Mouse (Mus musculus): ENCODE measurements at regions not wholly inside any gene's neighbourhood (a gene's known extent, or its start where the extent isn't known, plus 50 kb on each side); places are given as distances from the start of the nearest gene placed in this dataset.
A peak's percentile ranks its signal among the peaks of the same experiment; 100 is the strongest.
"Not testable (repeated sequence)": the region's sequence is repeated elsewhere in the genome, so short reads cannot be mapped to it uniquely, and the experiment has no call there.

DNA sequence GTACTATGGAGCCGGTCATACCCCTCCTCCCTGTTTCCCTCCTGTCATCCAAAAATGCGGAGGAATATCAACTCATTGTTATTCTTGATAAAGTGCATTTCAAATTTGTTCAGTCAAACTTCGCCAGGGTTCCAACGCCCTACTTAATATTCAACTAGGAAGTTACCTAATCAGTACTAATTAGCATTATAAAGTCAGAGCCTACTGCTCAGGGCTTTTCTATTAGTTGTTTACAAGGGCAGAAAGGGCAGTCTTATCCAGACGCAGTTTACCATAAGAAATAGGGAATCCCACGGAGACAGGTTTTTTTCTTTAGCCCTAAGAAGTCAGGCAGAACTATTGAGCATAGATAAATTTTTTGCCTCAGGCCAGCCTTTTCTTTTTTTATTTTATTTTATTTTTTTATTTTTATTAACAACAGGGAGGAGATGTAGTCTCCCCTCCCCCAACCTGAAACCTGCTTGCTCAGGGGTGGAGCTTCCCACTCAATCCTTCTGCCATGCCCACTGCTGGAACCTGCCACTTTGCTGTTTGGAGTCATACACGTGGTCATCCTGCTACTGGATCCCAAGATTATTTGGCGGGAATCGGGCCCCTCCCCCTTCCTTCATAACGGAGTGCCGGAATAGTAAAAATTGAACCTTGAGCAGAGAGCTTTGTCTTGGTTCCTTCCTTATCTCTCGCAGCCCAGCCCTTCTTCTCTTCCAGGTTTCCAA, 632.9 kb downstream of the Cypt12 start:
- H3K9me3 ChIP-seq (replicated peaks); H3K4me1 ChIP-seq; DNase-seq (ENCODE audit: low spot score); H3K27me3 ChIP-seq (ENCODE audit: low read depth, poor library complexity, severe bottlenecking); H3K4me3 ChIP-seq; H3K36me3 ChIP-seq; H3K27ac ChIP-seq (replicated peaks): not testable (repeated sequence)
- WGBS, result 60% methylated on average over 12 of the region's 12 CpGs

- Histone ChIP-seq H3K9me3 (replicated peaks) (no peaks in the 10 kb centered on the region), H3K36me3 (no peaks in the 10 kb centered on the region), H3K4me1 (peaks cover 31% of the 10 kb centered on the region), H3K27me3 (ENCODE audit: low read depth, poor library complexity, severe bottlenecking) (no peaks in the 10 kb centered on the region; the same call in 1 of the 2 replicates), H3K27ac (replicated peaks) (no peak overlapping the region), H3K4me3 (no peak overlapping the region)
- no peak for DNase-seq (ENCODE audit: low spot score)
- WGBS, result 18% methylated on average over 7 of the region's 7 CpGs
These were observed 672.4 kb downstream of the Cypt12 start for GRCm38 (mm10) chr3:18620608-18621007.

DNA sequence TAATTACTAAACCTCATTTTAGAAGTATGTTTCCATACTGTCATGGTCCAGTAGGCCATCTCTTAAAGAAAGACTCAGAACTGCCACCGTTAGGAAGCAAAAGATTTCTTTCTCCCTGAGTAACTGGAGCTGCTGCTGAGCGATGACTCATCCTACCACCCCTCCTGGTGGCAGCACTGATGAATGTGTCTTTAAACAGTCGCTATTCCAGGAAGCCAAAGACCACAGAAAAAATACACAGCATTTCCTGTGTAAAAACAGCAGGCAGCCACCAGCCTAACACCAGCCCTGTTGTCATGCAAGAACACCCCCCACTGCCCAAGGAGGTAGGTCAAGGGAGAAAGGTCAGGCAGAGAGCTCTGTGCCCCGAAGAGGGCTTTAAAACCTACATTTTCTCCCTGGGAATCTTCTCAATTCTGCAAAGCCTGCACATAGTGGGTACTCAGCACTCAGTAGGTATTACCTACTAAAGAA, 675.7 kb downstream of the Cypt12 start:
- no peaks in the 10 kb centered on the region for H3K9me3 ChIP-seq (replicated peaks)
- H3K4me1 ChIP-seq, result peaks cover 47% of the 10 kb centered on the region
- peak; percentile 50 for DNase-seq (ENCODE audit: low spot score)
- H3K27me3 ChIP-seq (ENCODE audit: low read depth, poor library complexity, severe bottlenecking), result peaks cover 19% of the 10 kb centered on the region
- WGBS, result 1% methylated on average over 4 of the region's 4 CpGs
- H3K4me3 ChIP-seq, result peak overlapping the region; percentile 54; the same call in 1 of the 2 replicates
- peak overlapping the region; percentile 46; the same call in 1 of the 2 replicates for H3K27ac ChIP-seq (replicated peaks)
- no peaks in the 10 kb centered on the region for H3K36me3 ChIP-seq

DNA sequence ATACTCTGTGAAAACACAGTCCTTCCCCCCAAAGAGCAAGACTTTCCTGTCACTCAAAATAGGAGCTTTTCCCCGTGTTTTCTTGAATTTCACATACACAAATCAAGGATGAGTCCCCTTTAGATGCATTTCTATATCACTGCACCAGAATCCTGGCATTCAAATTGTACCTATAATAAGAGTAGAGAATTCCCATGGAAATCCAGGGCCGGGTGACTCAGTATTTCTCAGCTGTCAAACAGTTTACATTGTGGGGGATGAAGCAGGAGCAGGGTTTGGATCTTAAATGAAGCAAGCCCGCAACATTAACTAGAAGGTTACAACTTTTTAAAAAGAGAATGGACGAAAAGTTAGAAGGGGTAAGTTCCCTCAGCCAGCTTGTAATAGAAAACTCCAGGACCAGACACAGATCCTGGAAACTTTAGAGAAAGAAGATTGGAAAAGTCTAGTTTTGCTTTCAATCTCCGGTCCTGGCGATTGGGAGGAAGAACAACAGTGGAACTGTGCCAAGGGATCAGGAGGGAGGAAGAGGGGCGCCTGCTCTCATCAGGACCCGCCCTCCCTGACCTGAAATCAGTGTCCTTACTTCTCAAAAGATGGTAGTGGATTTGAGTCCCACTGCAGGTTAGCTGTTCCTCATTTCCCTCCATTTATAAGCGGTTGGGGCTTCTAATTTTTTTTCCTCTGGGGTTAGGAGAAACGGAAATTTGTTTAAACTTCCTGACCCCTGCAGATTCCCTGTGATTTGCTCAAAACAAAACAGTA, 676.4 kb downstream of the Cypt12 start:
- peak overlapping the region; percentile 76 for H3K27ac ChIP-seq (replicated peaks)
- 4% methylated on average over 10 of the region's 10 CpGs for WGBS
- H3K4me3 ChIP-seq, result peak overlapping the region; percentile 54
- H3K9me3 ChIP-seq (replicated peaks), result no peaks in the 10 kb centered on the region
- peaks cover 47% of the 10 kb centered on the region for H3K4me1 ChIP-seq
- peaks cover 19% of the 10 kb centered on the region for H3K27me3 ChIP-seq (ENCODE audit: low read depth, poor library complexity, severe bottlenecking)
- DNase-seq (ENCODE audit: low spot score), result peak; percentile 36
- H3K36me3 ChIP-seq, result no peaks in the 10 kb centered on the region

GRCm38 (mm10) chr3:18625395-18626328, 677.5 kb downstream of the Cypt12 start:
- Histone ChIP-seq H3K9me3 (replicated peaks) (no peaks in the 10 kb centered on the region), H3K4me3 (peak overlapping the region; percentile 54), H3K27ac (replicated peaks) (peak overlapping the region; percentile 76), H3K36me3 (no peaks in the 10 kb centered on the region), H3K27me3 (ENCODE audit: low read depth, poor library complexity, severe bottlenecking) (peaks cover 19% of the 10 kb centered on the region), H3K4me1 (peaks cover 44% of the 10 kb centered on the region)
- DNase-seq (ENCODE audit: low spot score), result peak; percentile 64
- WGBS, result 1% methylated on average over 32 of the region's 32 CpGs

DNA sequence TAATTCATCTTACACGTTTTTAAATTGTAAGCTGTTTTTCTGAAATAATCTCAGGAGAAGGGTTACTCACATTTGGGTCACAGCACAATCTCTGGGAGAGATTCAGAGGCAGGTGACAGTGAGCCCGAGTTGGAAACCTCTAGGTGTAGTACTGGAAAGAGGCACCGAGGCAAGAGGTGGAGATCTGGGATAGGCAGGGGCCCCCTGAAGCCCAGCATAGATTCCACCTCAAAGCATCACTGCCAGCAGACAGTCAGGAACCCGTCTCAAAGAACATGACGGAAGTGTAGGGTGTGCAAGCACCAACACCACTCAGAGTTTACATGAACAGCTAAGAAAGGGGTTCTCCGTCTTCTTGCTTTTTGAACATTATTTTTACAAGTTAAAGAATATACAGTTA, 678.2 kb downstream of the Cypt12 start:
- 37% methylated on average over 6 of the region's 6 CpGs for WGBS
- no peak for DNase-seq (ENCODE audit: low spot score)
- peak overlapping the region; percentile 76; the same call in 1 of the 2 replicates for H3K27ac ChIP-seq (replicated peaks)

DNA sequence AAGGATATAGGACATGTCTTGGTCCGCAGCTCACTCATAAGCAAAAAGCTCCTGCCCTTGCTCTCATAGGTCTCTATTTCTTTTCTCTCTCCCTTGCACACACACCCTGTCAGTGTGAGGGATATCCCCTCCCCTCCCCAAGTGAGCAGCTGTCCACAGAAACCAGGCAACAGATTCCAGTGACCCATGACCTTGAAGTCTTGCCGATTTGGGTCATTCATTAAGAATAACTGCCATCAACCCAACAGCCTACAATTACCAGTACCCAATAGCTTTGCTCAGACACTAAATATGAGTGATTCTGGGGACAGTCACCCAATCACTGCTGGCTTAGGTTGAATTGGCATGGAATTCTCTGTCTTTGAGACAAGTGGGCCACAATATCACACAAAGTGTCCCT, 678.6 kb downstream of the Cypt12 start:
- 59% methylated on average over 2 of the region's 2 CpGs for WGBS
- Histone ChIP-seq H3K9me3 (replicated peaks) (no peaks in the 10 kb centered on the region), H3K27ac (replicated peaks) (no peak overlapping the region), H3K27me3 (ENCODE audit: low read depth, poor library complexity, severe bottlenecking) (peaks cover 19% of the 10 kb centered on the region), H3K36me3 (no peaks in the 10 kb centered on the region), H3K4me3 (no peak overlapping the region), H3K4me1 (peaks cover 40% of the 10 kb centered on the region)
- DNase-seq (ENCODE audit: low spot score), result no peak

More for the DNA sequence above, 678.2 kb downstream of the Cypt12 start:
- Histone ChIP-seq H3K4me3 (peak overlapping the region; percentile 54; the same call in 1 of the 2 replicates), H3K36me3 (no peaks in the 10 kb centered on the region), H3K4me1 (peaks cover 40% of the 10 kb centered on the region), H3K9me3 (replicated peaks) (no peaks in the 10 kb centered on the region), H3K27me3 (ENCODE audit: low read depth, poor library complexity, severe bottlenecking) (peaks cover 19% of the 10 kb centered on the region)

DNA sequence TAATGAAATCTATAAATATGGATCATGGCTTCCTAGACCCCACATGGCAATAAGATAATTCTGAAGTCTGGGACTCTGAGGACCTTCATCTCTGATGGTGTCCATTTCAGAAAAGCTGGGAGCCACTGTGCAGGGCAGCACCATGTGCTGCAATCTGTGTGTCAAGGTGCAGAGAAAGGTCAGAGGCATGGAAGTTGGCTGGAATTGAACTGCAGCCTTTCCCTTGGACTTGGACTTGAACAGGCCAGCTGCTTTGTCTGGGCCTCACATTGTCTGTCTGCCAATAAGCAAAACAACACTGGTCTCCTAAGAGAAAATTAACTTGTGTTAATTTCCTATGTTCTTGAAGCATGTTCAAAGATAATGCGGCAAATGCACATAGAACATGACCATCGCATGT, 681.0 kb downstream of the Cypt12 start:
- Histone ChIP-seq H3K4me1 (peaks cover 29% of the 10 kb centered on the region), H3K36me3 (no peaks in the 10 kb centered on the region), H3K4me3 (no peak overlapping the region), H3K27ac (replicated peaks) (no peak overlapping the region), H3K27me3 (ENCODE audit: low read depth, poor library complexity, severe bottlenecking) (peaks cover 19% of the 10 kb centered on the region), H3K9me3 (replicated peaks) (no peaks in the 10 kb centered on the region)
- 91% methylated on average over 2 of the region's 2 CpGs for WGBS
- no peak for DNase-seq (ENCODE audit: low spot score)

GRCm38 (mm10) chr3:18631601-18632000, 683.4 kb downstream of the Cypt12 start:
- H3K27me3 ChIP-seq (ENCODE audit: low read depth, poor library complexity, severe bottlenecking), result peaks cover 11% of the 10 kb centered on the region
- no peak overlapping the region for H3K4me3 ChIP-seq
- no peak for DNase-seq (ENCODE audit: low spot score)
- no peaks in the 10 kb centered on the region for H3K9me3 ChIP-seq (replicated peaks)
- H3K36me3 ChIP-seq, result no peaks in the 10 kb centered on the region
- 65% methylated on average over 1 of the region's 1 CpGs for whole genome bisulfite sequencing
- peaks cover 6% of the 10 kb centered on the region for H3K4me1 ChIP-seq
- no peak overlapping the region for H3K27ac ChIP-seq (replicated peaks)

DNA sequence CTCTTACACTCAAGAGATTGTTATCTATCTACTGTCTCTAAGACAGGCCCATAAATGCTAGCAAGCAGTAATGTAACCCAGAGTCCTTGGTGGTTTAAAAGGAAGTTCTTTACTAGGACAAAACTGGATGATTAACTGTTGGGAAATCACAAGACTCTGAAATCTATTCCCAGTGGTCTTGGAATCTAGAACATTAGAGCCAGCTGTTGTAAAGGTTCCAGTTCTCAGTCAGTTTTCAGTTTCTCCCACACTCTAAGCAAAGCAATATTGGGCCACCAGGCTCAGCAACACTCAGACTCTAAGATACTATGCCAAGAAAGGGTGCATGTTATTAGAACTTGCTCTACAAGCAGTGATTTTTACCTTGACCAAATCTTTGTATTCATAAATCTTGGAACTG, 686.6 kb downstream of the Cypt12 start:
- H3K27ac ChIP-seq (replicated peaks), result no peak overlapping the region
- no peaks in the 10 kb centered on the region for H3K9me3 ChIP-seq (replicated peaks)
- no peaks in the 10 kb centered on the region for H3K4me1 ChIP-seq
- H3K4me3 ChIP-seq, result no peak overlapping the region
- no peaks in the 10 kb centered on the region for H3K27me3 ChIP-seq (ENCODE audit: low read depth, poor library complexity, severe bottlenecking)
- no peaks in the 10 kb centered on the region for H3K36me3 ChIP-seq
- no peak for DNase-seq (ENCODE audit: low spot score)

GRCm38 (mm10) chr3:18637553-18637952, 689.3 kb downstream of the Cypt12 start:
- H3K27ac ChIP-seq (replicated peaks), result no peak overlapping the region
- no peak for DNase-seq (ENCODE audit: low spot score)
- no peaks in the 10 kb centered on the region for H3K4me1 ChIP-seq
- no peaks in the 10 kb centered on the region for H3K36me3 ChIP-seq
- H3K9me3 ChIP-seq (replicated peaks), result no peaks in the 10 kb centered on the region
- no peaks in the 10 kb centered on the region for H3K27me3 ChIP-seq (ENCODE audit: low read depth, poor library complexity, severe bottlenecking)
- no peak overlapping the region for H3K4me3 ChIP-seq

DNA sequence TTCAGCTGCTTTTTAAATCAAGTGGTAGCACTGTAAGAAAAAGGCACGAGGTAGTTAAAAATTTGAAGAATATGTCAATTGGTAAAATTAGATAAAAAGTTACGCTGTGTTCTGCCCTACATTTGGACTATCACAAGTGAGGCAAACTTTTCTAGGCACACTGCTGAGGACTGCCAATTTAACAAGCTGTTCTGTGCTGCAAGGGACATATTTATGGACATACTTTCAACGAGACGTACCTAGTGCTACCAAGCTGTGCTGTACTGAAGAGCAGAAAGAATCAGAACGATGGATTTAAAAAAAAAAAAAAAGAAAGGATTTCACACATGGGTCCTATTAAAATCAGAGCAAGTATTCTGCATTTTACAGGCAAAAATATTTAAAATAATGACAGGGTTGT, 692.1 kb downstream of the Cypt12 start:
- H3K27me3 ChIP-seq (ENCODE audit: low read depth, poor library complexity, severe bottlenecking), result no peaks in the 10 kb centered on the region
- H3K4me3 ChIP-seq, result no peak overlapping the region
- no peaks in the 10 kb centered on the region for H3K9me3 ChIP-seq (replicated peaks)
- 88% methylated on average over 5 of the region's 5 CpGs for WGBS
- no peaks in the 10 kb centered on the region for H3K4me1 ChIP-seq
- no peaks in the 10 kb centered on the region for H3K36me3 ChIP-seq
- no peak overlapping the region for H3K27ac ChIP-seq (replicated peaks)
- no peak for DNase-seq (ENCODE audit: low spot score)

All from midbrain, embryonic 10.5 days (tissue).